33 mouse cellular contexts compared by ENCODE assay signal in genomic region chr1:181389264-181389663, GRCm38 (mm10). TPM values are rescaled to one million over a fixed set of nuclear protein-coding genes. Genes with fewer than 3 reads are reported as not detected.
"Had no signal": no experiment of that assay in that cellular context is flagged by ENCODE, and none has a peak within 500 bp of the region (broad histone marks: within the 10 kb centered on the region; RNA-seq: fewer than 3 reads in every experiment).

No protein-coding gene starts in this region.

- H3K4me1 ChIP-seq: embryonic facial prominence, embryonic 12.5 days; embryonic facial prominence, embryonic 13.5 days; forebrain, embryonic 12.5 days had no signal

- H3K4me3 ChIP-seq: embryonic facial prominence, embryonic 12.5 days; embryonic facial prominence, embryonic 13.5 days; embryonic facial prominence, embryonic 15.5 days; erythroblast, embryonic 14.5 days; forebrain, embryonic 10.5 days; forebrain, embryonic 12.5 days; forebrain, embryonic 13.5 days; forebrain, embryonic 15.5 days; gastrocnemius, adult 2 months; heart, adult 2 months; heart, embryonic 10.5 days had no signal

- H3K27me3 ChIP-seq: embryonic facial prominence, embryonic 12.5 days; embryonic facial prominence, embryonic 13.5 days; embryonic facial prominence, embryonic 15.5 days; forebrain, embryonic 12.5 days; forebrain, embryonic 13.5 days; forebrain, embryonic 15.5 days had no signal

- DNase-seq: cerebellum, adult 2 months; cerebellum, adult 8-10 months; cerebellum, adult 9-10 months; cerebellum, adult 9-11 months; cerebellum, postnatal 10 days; cerebellum, postnatal 14 days; cerebellum, postnatal 25 days; cerebellum, postnatal 36 days; embryo, embryonic 11 days; forebrain, postnatal 0 days; gastrocnemius, adult 2 months; gastrocnemius, postnatal 10 days; gastrocnemius, postnatal 14 days; gastrocnemius, postnatal 25 days; gastrocnemius, postnatal 36 days; heart, adult 11 months; heart, adult 18-20 months; heart, adult 2 months had no signal

- H3K4me2 ChIP-seq: embryonic facial prominence, embryonic 12.5 days; embryonic facial prominence, embryonic 13.5 days; embryonic facial prominence, embryonic 15.5 days; forebrain, embryonic 12.5 days; forebrain, embryonic 13.5 days; forebrain, embryonic 15.5 days had no signal

- H3K9me3 ChIP-seq: embryonic facial prominence, embryonic 12.5 days; embryonic facial prominence, embryonic 15.5 days; forebrain, embryonic 12.5 days; forebrain, embryonic 13.5 days; forebrain, embryonic 15.5 days; heart, embryonic 10.5 days had no signal

- H3K27ac ChIP-seq: embryonic facial prominence, embryonic 12.5 days; embryonic facial prominence, embryonic 13.5 days; embryonic facial prominence, embryonic 15.5 days; forebrain, embryonic 10.5 days; forebrain, embryonic 12.5 days; forebrain, embryonic 13.5 days; forebrain, embryonic 15.5 days; gastrocnemius, adult 2 months; heart, adult 2 months; heart, embryonic 10.5 days had no signal

- H3K36me3 ChIP-seq: embryonic facial prominence, embryonic 12.5 days; embryonic facial prominence, embryonic 13.5 days; embryonic facial prominence, embryonic 15.5 days; forebrain, embryonic 10.5 days; forebrain, embryonic 12.5 days; forebrain, embryonic 15.5 days; heart, embryonic 10.5 days had no signal

- ATAC-seq: forebrain, embryonic 13.5 days; forebrain, embryonic 14.5 days; forebrain, embryonic 15.5 days; forebrain, embryonic 16.5 days; forebrain, postnatal 0 days had no signal

- H3K9ac ChIP-seq: embryonic facial prominence, embryonic 12.5 days; embryonic facial prominence, embryonic 13.5 days; embryonic facial prominence, embryonic 15.5 days; forebrain, embryonic 12.5 days; forebrain, embryonic 13.5 days; forebrain, embryonic 15.5 days; forebrain, postnatal 0 days had no signal

RNA-seq across cellular contexts. Expression of gene Cnih3, which starts 36.8 kb away (rescaled TPM):
- total RNA-seq: gastrocnemius, adult 18-20 months; gastrocnemius, adult 2 months; gastrocnemius, adult 8-10 months; gastrocnemius, postnatal 25 days; gastrocnemius, postnatal 36 days; granulocyte monocyte progenitor cell, adult 5-6 weeks; heart, adult 18-20 months; heart, adult 2 months; heart, adult 8-10 months had no signal
- polyA plus RNA-seq: erythroblast, embryonic 14.5 days had no signal
